Mouse (Mus musculus) lung, postnatal 0 days (tissue): ENCODE data around the gene Gm498. TPM values are rescaled to one million over a fixed set of nuclear protein-coding genes. Genes with fewer than 3 reads are reported as not detected.

Experiments used
- ATAC-seq: fragments of 200-750 bp; cut with Nextera tagmentation; 2 replicates; pipeline ENCODE4 v1.8.0; 2017; ENCODE audit warnings: moderate library complexity
- DNase-seq: peaks from one replicate; pipeline ENCODE4 v3.0.0-alpha.2; 2016; ENCODE audit warnings: low spot score
- H3K27ac ChIP-seq: fragments of 300-500 bp; sonication (generic); 2 replicates; pipeline ENCODE4 v1.5.1; 2014; ENCODE audit warnings: antibody characterized with exemption, mild to moderate bottlenecking, low read length, mixed read lengths
- H3K27me3 ChIP-seq: fragments of 300-500 bp; sonication (generic); replicated peaks from 2 replicates; pipeline ENCODE4 v1.6.1; 2014; ENCODE audit warnings: low read length, mixed read lengths; ENCODE audit not compliant: insufficient read depth
- H3K36me3 ChIP-seq: fragments of 300-500 bp; sonication (generic); 2 replicates; pipeline ENCODE4 v1.6.1; 2014; ENCODE audit warnings: low read length, mixed read lengths; ENCODE audit not compliant: insufficient read depth
- H3K4me1 ChIP-seq: fragments of 300-500 bp; sonication (generic); 2 replicates; pipeline ENCODE4 v1.6.1; 2014; ENCODE audit warnings: antibody characterized with exemption, low read depth, low read length, mixed read lengths; ENCODE audit not compliant: insufficient read depth
- H3K4me2 ChIP-seq: fragments of 300-500 bp; sonication (generic); replicated peaks from 2 replicates; pipeline ENCODE4 v1.6.1; 2014; ENCODE audit warnings: low read depth, mild to moderate bottlenecking, low read length, moderate library complexity, mixed read lengths
- H3K4me3 ChIP-seq: fragments of 300-500 bp; sonication (generic); 2 replicates; pipeline ENCODE4 v1.5.1; 2014; ENCODE audit warnings: low read depth, low read length
- H3K9ac ChIP-seq: fragments of 300-500 bp; sonication (generic); replicated peaks from 2 replicates; pipeline ENCODE4 v1.6.1; 2014; ENCODE audit warnings: low read depth, mild to moderate bottlenecking
- H3K9me3 ChIP-seq: fragments of 300-500 bp; sonication (generic); 2 replicates; pipeline ENCODE4 v1.6.1; 2016; ENCODE audit warnings: low read length, mixed read lengths
- CTCF ChIP-seq: IDR thresholded peaks from 2 replicates; pipeline ENCODE4 v1.5.1; 2016; ENCODE audit warnings: antibody characterized with exemption, mild to moderate bottlenecking
- EP300 ChIP-seq: IDR thresholded peaks from 2 replicates; pipeline ENCODE4 v1.6.1; 2016; ENCODE audit warnings: antibody characterized with exemption, mild to moderate bottlenecking, control low read depth
- WGBS: fragments of 180-500 bp; shearing (Covaris S2); extraction: QIAGEN DNeasy Blood & Tissue Kit; methylation state at CpG from one replicate; pipeline ENCODE4 v1.1.7; 2014; 5-methylcytosine and 5-hydroxymethylcytosine counted together
- polyA plus RNA-seq: library from polyadenylated mRNA; unstranded; fragments of >200 nt; fragmentation: Nextera tagmentation; extraction: Ambion mirVana; gene quantifications from 2 replicates; pipeline ENCODE4 v1.2.1, GENCODE M21; 2015

Gene Gm498
- polyA plus RNA-seq, 1 experiment from 2014 or later, result not detected

GRCm38 (mm10) chr7:143829504-143830331 is 36.9 kb upstream of the Gm498 start:
- Histone ChIP-seq H3K27ac (peak overlapping the region; percentile 74), H3K4me3 (peak overlapping the region; percentile 65), H3K4me1 (peaks cover 4% of the 10 kb centered on the region; the same call in 1 of the 2 replicates), H3K9ac (peak overlapping the region; percentile 21), H3K36me3 (no peaks in the 10 kb centered on the region), H3K4me2 (peak overlapping the region; percentile 61), H3K27me3 (no peaks in the 10 kb centered on the region), H3K9me3 (no peaks in the 10 kb centered on the region)
- TF ChIP-seq CTCF (peak; percentile 93), EP300 (no peak)
- 4% methylated on average over 36 of the region's 37 CpGs for WGBS
- DNase-seq (peak; percentile 98), ATAC-seq (peak; percentile 98)

GRCm38 (mm10) chr7:143830399-143830798 is 36.2 kb upstream of the Gm498 start:
- H3K27ac ChIP-seq, result 0 out of 2 replicates have a peak overlapping the region, but pooled peaks have one; percentile 38
- TF ChIP-seq CTCF, result no peak
- TF ChIP-seq EP300, result no peak
- peak overlapping the region; percentile 21 for H3K9ac ChIP-seq
- WGBS, result 6% methylated on average over 6 of the region's 6 CpGs
- DNase-seq (no peak), ATAC-seq (no peak)
- H3K36me3 ChIP-seq, result no peaks in the 10 kb centered on the region
- H3K4me2 ChIP-seq, result peak overlapping the region; percentile 61
- H3K9me3 ChIP-seq, result no peaks in the 10 kb centered on the region
- H3K4me1 ChIP-seq, result peaks cover 4% of the 10 kb centered on the region; the same call in 1 of the 2 replicates
- peak overlapping the region; percentile 65 for H3K4me3 ChIP-seq
- H3K27me3 ChIP-seq, result no peaks in the 10 kb centered on the region

GRCm38 (mm10) chr7:143832196-143832595 is 34.4 kb upstream of the Gm498 start:
- Histone ChIP-seq H3K4me3 (no peak overlapping the region), H3K4me2 (no peak overlapping the region), H3K27ac (no peak overlapping the region), H3K9me3 (no peaks in the 10 kb centered on the region), H3K4me1 (peaks cover 4% of the 10 kb centered on the region; the same call in 1 of the 2 replicates), H3K9ac (no peak overlapping the region), H3K36me3 (no peaks in the 10 kb centered on the region), H3K27me3 (no peaks in the 10 kb centered on the region)
- no peak for TF ChIP-seq CTCF
- no peak for TF ChIP-seq EP300
- DNase-seq, result peak; percentile 8
- no peak for ATAC-seq
- WGBS, result 64% methylated on average over 8 of the region's 8 CpGs

DNA sequence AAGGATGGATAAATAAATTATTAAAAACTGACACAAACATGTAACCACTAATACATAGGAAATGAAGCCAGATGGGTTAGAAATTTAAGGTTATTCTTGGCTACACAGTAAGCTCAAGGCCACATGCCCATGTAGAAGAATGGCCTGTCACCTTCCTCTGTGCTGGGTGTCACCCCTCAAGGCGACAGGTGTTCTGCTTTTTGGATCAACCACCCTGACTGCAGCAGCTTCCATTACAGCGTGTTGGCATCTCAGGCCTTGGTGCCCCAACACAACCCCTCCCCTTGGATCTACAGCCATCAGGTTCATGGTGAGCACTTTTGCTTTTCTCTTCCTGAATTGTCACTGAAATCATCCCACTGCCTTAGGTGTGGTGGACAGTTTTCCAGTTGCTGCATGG is 34.0 kb upstream of the Gm498 start:
- no peak for DNase-seq
- H3K4me3 ChIP-seq, result no peak overlapping the region

GRCm38 (mm10) chr7:143833581-143834190 is 33.0 kb upstream of the Gm498 start:
- Histone ChIP-seq H3K27ac (no peak overlapping the region), H3K36me3 (0 out of 2 replicates have a peak, but pooled peaks cover 4% of the 10 kb centered on the region), H3K4me2 (no peak overlapping the region), H3K9ac (no peak overlapping the region), H3K27me3 (no peaks in the 10 kb centered on the region), H3K4me1 (peaks cover 4% of the 10 kb centered on the region; the same call in 1 of the 2 replicates), H3K4me3 (no peak overlapping the region), H3K9me3 (no peaks in the 10 kb centered on the region)
- no peak for DNase-seq
- 73% methylated on average over 6 of the region's 6 CpGs for WGBS
- TF ChIP-seq EP300 (no peak), CTCF (no peak)
- no peak for ATAC-seq

More for the DNA sequence above, 34.0 kb upstream of the Gm498 start:
- TF ChIP-seq EP300 (no peak), CTCF (no peak)
- H3K27me3 ChIP-seq, result no peaks in the 10 kb centered on the region
- H3K36me3 ChIP-seq, result no peaks in the 10 kb centered on the region
- no peak overlapping the region for H3K4me2 ChIP-seq
- no peak overlapping the region for H3K9ac ChIP-seq
- 76% methylated on average over 2 of the region's 2 CpGs for WGBS
- H3K4me1 ChIP-seq, result peaks cover 4% of the 10 kb centered on the region; the same call in 1 of the 2 replicates
- no peak for ATAC-seq
- H3K27ac ChIP-seq, result no peak overlapping the region
- H3K9me3 ChIP-seq, result no peaks in the 10 kb centered on the region

DNA sequence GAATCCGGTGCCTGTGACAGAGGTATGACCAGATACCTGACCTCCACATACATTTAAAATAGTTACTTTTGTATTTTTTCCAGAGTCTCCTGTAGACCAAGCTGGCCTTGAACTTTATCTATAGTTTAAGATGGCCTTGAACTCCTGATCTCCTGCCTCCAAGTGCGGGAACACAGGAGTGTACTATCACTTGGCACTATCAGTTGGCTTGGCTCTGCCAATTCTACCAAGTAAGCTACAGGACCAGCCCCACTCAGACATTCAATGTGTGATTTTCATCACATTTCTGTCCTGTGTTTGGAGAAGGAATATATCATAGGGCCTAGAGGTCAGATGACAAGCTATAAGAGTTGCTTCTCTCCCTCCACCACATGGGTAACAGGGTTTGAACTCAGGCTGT is 32.3 kb upstream of the Gm498 start:
- TF ChIP-seq EP300 (no peak), CTCF (no peak)
- 85% methylated on average over 2 of the region's 2 CpGs for WGBS
- Histone ChIP-seq H3K36me3 (0 out of 2 replicates have a peak, but pooled peaks cover 4% of the 10 kb centered on the region), H3K27me3 (no peaks in the 10 kb centered on the region), H3K27ac (no peak overlapping the region), H3K4me1 (peaks cover 4% of the 10 kb centered on the region; the same call in 1 of the 2 replicates), H3K9ac (no peak overlapping the region), H3K4me3 (no peak overlapping the region), H3K9me3 (no peaks in the 10 kb centered on the region), H3K4me2 (no peak overlapping the region)
- no peak for DNase-seq
- no peak for ATAC-seq
